Mouse (Mus musculus) embryonic fibroblast, embryonic 13.5 days (primary cell): ENCODE measurements at regions not wholly inside any gene's neighbourhood (a gene's known extent, or its start where the extent isn't known, plus 50 kb on each side); places are given as distances from the start of the nearest gene placed in this dataset.

Experiments used
- CTCF ChIP-seq: IDR thresholded peaks from 2 replicates; pipeline ENCODE4 v1.5.1; 2011; ENCODE audit warnings: mild to moderate bottlenecking, control low read depth, low read length, moderate library complexity, borderline replicate concordance; ENCODE audit not compliant: insufficient read depth
- POLR2A ChIP-seq: IDR thresholded peaks from 2 replicates; pipeline ENCODE4 v1.6.1; 2011; ENCODE audit warnings: low read depth, mild to moderate bottlenecking, control low read depth, low read length, moderate library complexity

DNA sequence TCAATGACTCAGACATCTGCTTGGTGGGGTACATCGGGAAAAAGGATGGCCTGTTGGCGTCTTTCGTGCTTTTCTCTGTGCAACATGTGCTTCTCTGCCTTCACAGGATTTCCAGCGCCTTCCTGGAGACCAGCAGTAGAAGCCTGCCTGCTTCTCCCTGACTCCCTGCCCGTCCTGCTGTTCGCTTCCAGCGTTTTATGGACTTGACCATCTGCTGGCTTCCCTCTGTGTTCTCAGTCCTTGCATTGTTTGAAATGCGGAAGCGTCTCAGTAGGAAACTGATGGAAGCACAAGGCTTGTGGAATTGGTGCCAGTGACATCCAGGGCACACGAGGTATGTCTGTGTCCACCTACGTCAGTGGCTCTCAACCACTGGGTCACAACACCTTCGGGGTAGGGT, 143.7 kb downstream of the Trim33 start:
- no peak for TF ChIP-seq CTCF
- TF ChIP-seq POLR2A: no peak
